Mouse (Mus musculus) brain, embryonic 14.5 days (tissue): Measurements from ENCODE around the gene Scml4.

Source experiments
- CTCF ChIP-seq: fragments of 200-500 bp; IDR thresholded peaks from 2 replicates; pipeline ENCODE4 v1.5.1; 2012; ENCODE audit warnings: inconsistent platforms, mild to moderate bottlenecking, moderate library complexity, borderline replicate concordance; ENCODE audit not compliant: insufficient read depth, insufficient read length; ENCODE audit errors: extremely low read depth
- POLR2A ChIP-seq: fragments of 200-500 bp; IDR thresholded peaks from 2 replicates; pipeline ENCODE4 v1.6.1; 2012; ENCODE audit warnings: mild to moderate bottlenecking, inconsistent platforms, borderline replicate concordance; ENCODE audit not compliant: poor library complexity, insufficient read depth, insufficient read length, severe bottlenecking; ENCODE audit errors: extremely low read depth

DNA sequence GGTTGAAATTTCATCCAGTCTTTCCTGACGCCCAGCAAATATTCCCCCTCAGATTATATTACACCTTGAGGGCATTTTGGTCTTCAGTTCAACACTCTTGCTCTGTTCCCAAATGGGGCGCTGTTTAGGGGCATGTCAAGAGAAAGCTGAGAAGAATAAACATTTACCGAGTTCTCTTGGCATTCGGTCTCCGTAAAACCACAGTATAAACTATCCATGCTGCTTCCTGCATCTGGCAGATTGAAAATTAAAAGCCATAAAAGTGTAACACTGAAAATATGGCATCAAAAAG is 143.2 kb downstream of the Scml4 start:
- TF ChIP-seq POLR2A: no peak
- no peak for TF ChIP-seq CTCF
